Mouse (Mus musculus): Measurements from ENCODE around the gene Psat1. TPM values are rescaled to one million over a fixed set of nuclear protein-coding genes. Genes with fewer than 3 reads are reported as not detected.

Gene Psat1
- total RNA-seq, 2 experiments from 2014 or later, result 13.0 to 35.3 TPM

DNA sequence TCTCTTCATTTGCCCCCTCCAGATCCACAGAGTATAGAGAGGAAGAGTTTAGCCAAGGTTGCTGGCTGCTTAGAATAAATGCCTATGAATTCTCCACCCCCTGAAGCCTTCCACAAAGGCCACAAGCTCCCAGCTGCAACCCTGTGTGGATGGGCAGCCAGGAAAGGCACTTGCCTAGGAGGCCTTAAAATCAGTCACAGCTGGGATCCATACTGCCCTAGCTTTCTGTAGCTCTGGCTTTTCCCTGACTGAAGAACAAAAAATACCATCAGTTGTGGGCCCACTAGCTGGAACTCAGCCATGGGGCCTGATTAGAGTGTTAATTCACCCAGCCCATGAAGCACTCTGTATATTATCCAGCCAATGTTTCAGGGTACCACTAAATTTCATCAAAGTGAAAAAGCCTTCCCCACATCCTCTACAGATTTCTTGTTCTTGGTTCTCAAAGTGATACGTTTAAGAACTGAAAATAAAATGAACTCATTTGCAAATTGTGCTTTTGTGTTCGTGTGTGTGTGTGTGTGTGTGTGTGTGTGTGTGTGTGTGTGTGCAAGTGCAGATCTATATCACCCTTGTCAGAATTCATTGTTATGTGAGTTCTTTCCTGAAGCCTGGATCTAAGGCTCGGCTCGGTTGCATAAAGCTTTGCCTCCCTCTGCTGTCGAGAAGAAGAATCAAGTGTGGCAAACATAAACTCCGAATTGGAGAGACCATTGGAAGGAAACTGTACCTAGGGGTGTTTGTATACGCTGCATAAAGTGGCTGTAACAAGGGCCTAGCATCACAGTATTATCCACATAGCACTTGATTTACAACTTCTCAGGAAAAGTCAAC lies 78.1 kb downstream of the Psat1 start:
- no peak for ATAC-seq (replicated peaks; ENCODE audit: low FRiP score, poor library complexity, severe bottlenecking)

- ATAC-seq (replicated peaks; ENCODE audit: low FRiP score, poor library complexity, severe bottlenecking), result no peak
Observed at GRCm38 (mm10) chr19:15866851-15867250, 80.3 kb downstream of the Psat1 start.

- no peak for ATAC-seq (replicated peaks; ENCODE audit: low FRiP score, poor library complexity, severe bottlenecking)
Observed at GRCm38 (mm10) chr19:15866126-15866525, 81.0 kb downstream of the Psat1 start.

GRCm38 (mm10) chr19:15865431-15865830 lies 81.7 kb downstream of the Psat1 start:
- no peak for ATAC-seq (replicated peaks; ENCODE audit: low FRiP score, poor library complexity, severe bottlenecking)

DNA sequence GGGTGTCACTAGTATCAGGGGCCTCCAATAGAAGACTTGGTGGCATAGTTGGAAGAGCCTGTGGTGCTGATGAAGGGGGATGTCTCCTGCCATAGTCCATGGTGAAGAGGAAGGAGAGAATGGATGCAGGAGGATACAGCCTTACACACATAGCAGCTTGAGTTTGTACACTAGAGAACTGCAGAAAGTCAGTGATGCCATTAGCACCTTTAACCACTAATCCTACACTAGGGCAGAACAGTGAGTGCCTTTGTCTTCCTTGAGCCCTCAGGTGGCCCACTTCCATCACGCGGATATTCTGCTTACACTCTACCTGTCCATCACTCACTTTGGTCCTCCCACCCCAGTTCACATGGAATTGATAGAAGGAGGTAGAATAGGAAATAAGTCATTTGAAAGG lies 83.0 kb downstream of the Psat1 start:
- ATAC-seq (replicated peaks; ENCODE audit: low FRiP score, poor library complexity, severe bottlenecking), result no peak

- ATAC-seq (replicated peaks; ENCODE audit: low FRiP score, poor library complexity, severe bottlenecking), result no peak
Observed at GRCm38 (mm10) chr19:15855379-15855778, 91.8 kb downstream of the Psat1 start.

Other genes starting within 250 kb of the Psat1 start
- 2.5 and 8.4 TPM in 2 replicates for gene Cep78, start 37.7 kb upstream of the Psat1 start, total RNA-seq (2015; ENCODE audit: low replicate concordance)
- 4.1 and 8.9 TPM in 2 replicates for gene Cep78, start 37.7 kb upstream of the Psat1 start, total RNA-seq (2017; ENCODE audit: low replicate concordance)
- gene Gnaq, start 185.5 kb upstream of the Psat1 start, total RNA-seq (2015; ENCODE audit: low replicate concordance), result 7.1 and 8.6 TPM in 2 replicates
- gene Gnaq, start 185.5 kb upstream of the Psat1 start, total RNA-seq (2017; ENCODE audit: low replicate concordance), result 2.0 and 7.8 TPM in 2 replicates